Mouse (Mus musculus) liver, embryonic 12.5 days (tissue): ENCODE measurements at regions not wholly inside any gene's neighbourhood (a gene's known extent, or its start where the extent isn't known, plus 50 kb on each side); places are given as distances from the start of the nearest gene placed in this dataset.

ENCODE experiments used
- ATAC-seq: fragments of 200-750 bp; cut with Nextera tagmentation; 2 replicates; pipeline ENCODE4 v1.8.0; 2017; ENCODE audit warnings: moderate number of reproducible peaks, mild to moderate bottlenecking, moderate library complexity
- H3K27ac ChIP-seq: fragments of 300-500 bp; sonication (generic); 2 replicates; pipeline ENCODE4 v1.5.1; 2016; ENCODE audit warnings: mild to moderate bottlenecking
- H3K27me3 ChIP-seq: fragments of 300-500 bp; sonication (generic); replicated peaks from 2 replicates; pipeline ENCODE4 v1.6.1; 2016; ENCODE audit warnings: mild to moderate bottlenecking, moderate library complexity
- H3K36me3 ChIP-seq: fragments of 300-500 bp; sonication (generic); 2 replicates; pipeline ENCODE4 v1.6.1; 2016; ENCODE audit warnings: mild to moderate bottlenecking, moderate library complexity
- H3K4me1 ChIP-seq: fragments of 300-500 bp; sonication (generic); 2 replicates; pipeline ENCODE4 v1.6.1; 2016
- H3K4me2 ChIP-seq: fragments of 300-500 bp; sonication (generic); 2 replicates; pipeline ENCODE4 v1.6.1; 2016; ENCODE audit warnings: mild to moderate bottlenecking, moderate library complexity
- H3K4me3 ChIP-seq: fragments of 300-500 bp; sonication (generic); 2 replicates; pipeline ENCODE4 v1.5.1; 2016; ENCODE audit warnings: mild to moderate bottlenecking, moderate library complexity
- H3K9ac ChIP-seq: fragments of 300-500 bp; sonication (generic); 2 replicates; pipeline ENCODE4 v1.6.1; 2016; ENCODE audit warnings: mild to moderate bottlenecking, moderate library complexity
- H3K9me3 ChIP-seq: fragments of 300-500 bp; sonication (generic); replicated peaks from 2 replicates; pipeline ENCODE4 v1.6.1; 2016; ENCODE audit warnings: mild to moderate bottlenecking, moderate library complexity
- WGBS: fragments of 180-500 bp; shearing (Covaris S2); methylation state at CpG from one replicate; pipeline ENCODE4 v1.1.7; 2016; ENCODE audit not compliant: insufficient replicate concordance; 5-methylcytosine and 5-hydroxymethylcytosine counted together

GRCm38 (mm10) chr5:45292833-45293546 is 157.0 kb downstream of the Qdpr start:
- no peaks in the 10 kb centered on the region for H3K27me3 ChIP-seq
- no peak for ATAC-seq
- no peaks in the 10 kb centered on the region for H3K9me3 ChIP-seq
- H3K9ac ChIP-seq: no peak overlapping the region
- 46% methylated on average over 9 of the region's 9 CpGs for WGBS
- no peak overlapping the region for H3K27ac ChIP-seq
- no peaks in the 10 kb centered on the region for H3K36me3 ChIP-seq
- no peak overlapping the region for H3K4me2 ChIP-seq
- H3K4me3 ChIP-seq: no peak overlapping the region
- 0 out of 2 replicates have a peak, but pooled peaks cover 10% of the 10 kb centered on the region for H3K4me1 ChIP-seq

GRCm38 (mm10) chr5:45292383-45292782 is 157.7 kb downstream of the Qdpr start:
- H3K36me3 ChIP-seq: no peaks in the 10 kb centered on the region
- H3K9me3 ChIP-seq: no peaks in the 10 kb centered on the region
- WGBS: 38% methylated on average over 1 of the region's 1 CpGs
- no peak overlapping the region for H3K27ac ChIP-seq
- H3K4me2 ChIP-seq: no peak overlapping the region
- no peaks in the 10 kb centered on the region for H3K27me3 ChIP-seq
- no peak overlapping the region for H3K9ac ChIP-seq
- H3K4me3 ChIP-seq: no peak overlapping the region
- peak; percentile 58 for ATAC-seq
- 0 out of 2 replicates have a peak, but pooled peaks cover 10% of the 10 kb centered on the region for H3K4me1 ChIP-seq

- no peak overlapping the region for H3K9ac ChIP-seq
- no peaks in the 10 kb centered on the region for H3K27me3 ChIP-seq
- 94% methylated on average over 1 of the region's 1 CpGs for WGBS
- no peaks in the 10 kb centered on the region for H3K9me3 ChIP-seq
- H3K4me2 ChIP-seq: no peak overlapping the region
- no peak overlapping the region for H3K27ac ChIP-seq
- ATAC-seq: no peak
- H3K36me3 ChIP-seq: no peaks in the 10 kb centered on the region
- H3K4me1 ChIP-seq: 0 out of 2 replicates have a peak, but pooled peaks cover 10% of the 10 kb centered on the region
- H3K4me3 ChIP-seq: no peak overlapping the region
Measured at GRCm38 (mm10) chr5:45291752-45292151, 158.3 kb downstream of the Qdpr start.

GRCm38 (mm10) chr5:45291276-45291675 is 158.8 kb downstream of the Qdpr start:
- Histone ChIP-seq H3K9ac (no peak overlapping the region), H3K4me3 (no peak overlapping the region), H3K4me1 (0 out of 2 replicates have a peak, but pooled peaks cover 10% of the 10 kb centered on the region), H3K9me3 (no peaks in the 10 kb centered on the region), H3K36me3 (no peaks in the 10 kb centered on the region), H3K27ac (no peak overlapping the region), H3K4me2 (no peak overlapping the region), H3K27me3 (no peaks in the 10 kb centered on the region)
- 72% methylated on average over 3 of the region's 3 CpGs for WGBS
- ATAC-seq: no peak

- H3K36me3 ChIP-seq: no peaks in the 10 kb centered on the region
- WGBS: 77% methylated on average over 8 of the region's 8 CpGs
Measured at GRCm38 (mm10) chr5:45286454-45286853, 163.6 kb downstream of the Qdpr start.

GRCm38 (mm10) chr5:45284680-45285079 is 165.4 kb downstream of the Qdpr start:
- Histone ChIP-seq H3K4me1 (no peaks in the 10 kb centered on the region), H3K27me3 (no peaks in the 10 kb centered on the region), H3K9me3 (no peaks in the 10 kb centered on the region), H3K4me2 (no peak overlapping the region), H3K9ac (no peak overlapping the region), H3K36me3 (no peaks in the 10 kb centered on the region), H3K27ac (no peak overlapping the region), H3K4me3 (no peak overlapping the region)
- no peak for ATAC-seq

More at GRCm38 (mm10) chr5:45286454-45286853, 163.6 kb downstream of the Qdpr start:
- ATAC-seq: no peak
- H3K4me2 ChIP-seq: no peak overlapping the region
- 0 out of 2 replicates have a peak, but pooled peaks cover 3% of the 10 kb centered on the region for H3K4me1 ChIP-seq
- H3K27ac ChIP-seq: no peak overlapping the region
- no peaks in the 10 kb centered on the region for H3K27me3 ChIP-seq
- no peak overlapping the region for H3K4me3 ChIP-seq
- no peaks in the 10 kb centered on the region for H3K9me3 ChIP-seq
- H3K9ac ChIP-seq: no peak overlapping the region

GRCm38 (mm10) chr5:45283908-45284415 is 166.1 kb downstream of the Qdpr start:
- Histone ChIP-seq H3K27me3 (no peaks in the 10 kb centered on the region), H3K27ac (no peak overlapping the region), H3K36me3 (no peaks in the 10 kb centered on the region), H3K4me3 (no peak overlapping the region), H3K4me2 (no peak overlapping the region), H3K4me1 (no peaks in the 10 kb centered on the region), H3K9ac (no peak overlapping the region), H3K9me3 (no peaks in the 10 kb centered on the region)
- ATAC-seq: no peak
- 35% methylated on average over 2 of the region's 2 CpGs for WGBS

GRCm38 (mm10) chr5:45282207-45282930 is 167.7 kb downstream of the Qdpr start:
- ATAC-seq: no peak
- Histone ChIP-seq H3K27me3 (no peaks in the 10 kb centered on the region), H3K27ac (no peak overlapping the region), H3K4me2 (no peak overlapping the region), H3K4me3 (no peak overlapping the region), H3K36me3 (no peaks in the 10 kb centered on the region), H3K9me3 (no peaks in the 10 kb centered on the region), H3K4me1 (no peaks in the 10 kb centered on the region), H3K9ac (no peak overlapping the region)
- WGBS: 57% methylated on average over 9 of the region's 9 CpGs

GRCm38 (mm10) chr5:45278571-45278970 is 171.5 kb downstream of the Qdpr start:
- no peaks in the 10 kb centered on the region for H3K9me3 ChIP-seq
- H3K9ac ChIP-seq: no peak overlapping the region
- peak overlapping the region; percentile 45 for H3K4me2 ChIP-seq
- ATAC-seq: no peak
- no peak overlapping the region for H3K4me3 ChIP-seq
- 3% methylated on average over 9 of the region's 9 CpGs for WGBS
- H3K4me1 ChIP-seq: no peaks in the 10 kb centered on the region
- H3K36me3 ChIP-seq: no peaks in the 10 kb centered on the region
- H3K27me3 ChIP-seq: no peaks in the 10 kb centered on the region
- no peak overlapping the region for H3K27ac ChIP-seq

GRCm38 (mm10) chr5:45278005-45278432 is 172.0 kb downstream of the Qdpr start:
- peak overlapping the region; percentile 45 for H3K4me2 ChIP-seq
- H3K9me3 ChIP-seq: no peaks in the 10 kb centered on the region
- no peak overlapping the region for H3K4me3 ChIP-seq
- no peak for ATAC-seq
- no peaks in the 10 kb centered on the region for H3K4me1 ChIP-seq
- no peaks in the 10 kb centered on the region for H3K27me3 ChIP-seq
- H3K36me3 ChIP-seq: no peaks in the 10 kb centered on the region
- no peak overlapping the region for H3K27ac ChIP-seq
- 5% methylated on average over 10 of the region's 10 CpGs for WGBS
- H3K9ac ChIP-seq: no peak overlapping the region

GRCm38 (mm10) chr5:45270679-45271078 is 179.4 kb downstream of the Qdpr start:
- no peak overlapping the region for H3K4me3 ChIP-seq
- no peak overlapping the region for H3K4me2 ChIP-seq
- no peak for ATAC-seq
- no peak overlapping the region for H3K9ac ChIP-seq
- no peaks in the 10 kb centered on the region for H3K9me3 ChIP-seq
- no peaks in the 10 kb centered on the region for H3K36me3 ChIP-seq
- no peak overlapping the region for H3K27ac ChIP-seq
- WGBS: 55% methylated on average over 3 of the region's 3 CpGs
- H3K4me1 ChIP-seq: no peaks in the 10 kb centered on the region
- no peaks in the 10 kb centered on the region for H3K27me3 ChIP-seq

GRCm38 (mm10) chr5:45269391-45269790 is 180.6 kb downstream of the Qdpr start:
- WGBS: 61% methylated on average over 5 of the region's 5 CpGs
- no peak for ATAC-seq
- no peak overlapping the region for H3K4me3 ChIP-seq

More at GRCm38 (mm10) chr5:45269391-45269790, 180.6 kb downstream of the Qdpr start:
- Histone ChIP-seq H3K9ac (no peak overlapping the region), H3K4me1 (no peaks in the 10 kb centered on the region), H3K36me3 (no peaks in the 10 kb centered on the region), H3K27ac (no peak overlapping the region), H3K9me3 (no peaks in the 10 kb centered on the region), H3K4me2 (no peak overlapping the region), H3K27me3 (no peaks in the 10 kb centered on the region)
